Mouse (Mus musculus): ENCODE measurements around the gene Arl14.

DNA sequence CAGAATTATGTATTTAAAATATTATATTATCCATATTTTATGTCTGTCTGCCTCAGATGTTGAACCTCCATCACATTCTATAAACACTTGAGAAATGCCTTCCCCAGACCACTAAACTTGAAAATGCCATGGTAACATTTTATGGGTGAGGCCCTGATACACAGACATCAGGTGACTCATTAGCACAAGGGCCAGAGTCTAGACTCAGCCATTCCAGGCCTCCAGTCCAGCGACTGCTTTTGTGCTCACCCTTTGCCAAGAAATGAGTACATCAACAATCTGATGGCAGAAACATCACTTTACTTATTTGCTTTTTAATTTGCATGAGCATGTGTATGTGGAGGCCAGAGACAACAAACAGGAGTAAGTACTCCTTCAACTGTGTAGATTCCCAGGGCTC, 22.0 kb upstream of the Arl14 start:
- TF ChIP-seq HCFC1 (IDR thresholded peaks at IDR 0.05; ENCODE audit: borderline replicate concordance, insufficient read depth, low read length) = no peak
- TF ChIP-seq ZNF384 (IDR thresholded peaks at IDR 0.05; ENCODE audit: low read depth, low read length) = no peak
- TF ChIP-seq CHD2 (IDR thresholded peaks at IDR 0.05; ENCODE audit: low read depth, low read length) = no peak

Measured in ES-E14 (cell line).